Mouse (Mus musculus) heart, postnatal 0 days (tissue): ENCODE data around the gene Ldb1. TPM values are rescaled to one million over a fixed set of nuclear protein-coding genes. Genes with fewer than 3 reads are reported as not detected.

Experiments used
- ATAC-seq: fragments of 200-750 bp; cut with Nextera tagmentation; 2 replicates; pipeline ENCODE4 v1.8.0; 2017; ENCODE audit warnings: low read depth, moderate number of reproducible peaks, moderate library complexity; ENCODE audit not compliant: insufficient read depth
- DNase-seq: peaks from one replicate; pipeline ENCODE4 v3.0.0-alpha.2; 2016; ENCODE audit warnings: low spot score
- H3K27ac ChIP-seq: fragments of 300-500 bp; sonication (generic); 2 replicates; pipeline ENCODE4 v1.5.1; 2014; ENCODE audit warnings: low read depth, mild to moderate bottlenecking
- H3K27me3 ChIP-seq: fragments of 300-500 bp; sonication (generic); 2 replicates; pipeline ENCODE4 v1.6.1; 2014; ENCODE audit warnings: low read length, mixed read lengths; ENCODE audit not compliant: control insufficient read depth, insufficient read depth
- H3K36me3 ChIP-seq: fragments of 300-500 bp; sonication (generic); replicated peaks from 2 replicates; pipeline ENCODE4 v1.6.1; 2014; ENCODE audit warnings: low read length, mixed read lengths; ENCODE audit not compliant: control insufficient read depth, insufficient read depth
- H3K4me1 ChIP-seq: fragments of 300-500 bp; sonication (generic); 2 replicates; pipeline ENCODE4 v1.6.1; 2014; ENCODE audit warnings: antibody characterized with exemption; ENCODE audit not compliant: control insufficient read depth, insufficient read depth
- H3K4me2 ChIP-seq: fragments of 300-500 bp; sonication (generic); 2 replicates; pipeline ENCODE4 v1.6.1; 2014; ENCODE audit warnings: low read depth, mild to moderate bottlenecking, low read length, moderate library complexity
- H3K4me3 ChIP-seq: fragments of 300-500 bp; sonication (generic); 2 replicates; pipeline ENCODE4 v1.5.1; 2014; ENCODE audit warnings: low read depth, low read length
- H3K9ac ChIP-seq: fragments of 300-500 bp; sonication (generic); replicated peaks from 2 replicates; pipeline ENCODE4 v1.6.1; 2014; ENCODE audit warnings: low read depth, low read length, mixed read lengths
- H3K9me3 ChIP-seq: fragments of 300-500 bp; sonication (generic); replicated peaks from 2 replicates; pipeline ENCODE4 v1.6.1; 2016; ENCODE audit warnings: low read length; ENCODE audit not compliant: control insufficient read depth
- CTCF ChIP-seq: IDR thresholded peaks from 2 replicates; pipeline ENCODE4 v1.5.1; 2016; ENCODE audit warnings: antibody characterized with exemption, control low read depth, low read depth
- EP300 ChIP-seq: IDR thresholded peaks from 2 replicates; pipeline ENCODE4 v1.6.1; 2016; ENCODE audit warnings: antibody characterized with exemption, low read depth
- WGBS: fragments of 180-500 bp; shearing (Covaris S2); extraction: QIAGEN DNeasy Blood & Tissue Kit; methylation state at CpG from one replicate; pipeline ENCODE4 v1.1.7; 2014; 5-methylcytosine and 5-hydroxymethylcytosine counted together
- polyA plus RNA-seq: library from polyadenylated mRNA; unstranded; fragments of >200 nt; fragmentation: Nextera tagmentation; extraction: Ambion mirVana; gene quantifications from 2 replicates; pipeline ENCODE4 v1.2.1, GENCODE M21; 2015
- total RNA-seq: library from RNA; depleted of rRNA; stranded (reverse); fragments of >200 nt; gene quantifications from 2 replicates; pipeline ENCODE4 v1.2.3, GENCODE M21; 2014; ENCODE audit warnings: low replicate concordance

Gene Ldb1
- total and polyA plus RNA-seq, 2 experiments from 2014 or later = 59.3 to 79.3 TPM

DNA sequence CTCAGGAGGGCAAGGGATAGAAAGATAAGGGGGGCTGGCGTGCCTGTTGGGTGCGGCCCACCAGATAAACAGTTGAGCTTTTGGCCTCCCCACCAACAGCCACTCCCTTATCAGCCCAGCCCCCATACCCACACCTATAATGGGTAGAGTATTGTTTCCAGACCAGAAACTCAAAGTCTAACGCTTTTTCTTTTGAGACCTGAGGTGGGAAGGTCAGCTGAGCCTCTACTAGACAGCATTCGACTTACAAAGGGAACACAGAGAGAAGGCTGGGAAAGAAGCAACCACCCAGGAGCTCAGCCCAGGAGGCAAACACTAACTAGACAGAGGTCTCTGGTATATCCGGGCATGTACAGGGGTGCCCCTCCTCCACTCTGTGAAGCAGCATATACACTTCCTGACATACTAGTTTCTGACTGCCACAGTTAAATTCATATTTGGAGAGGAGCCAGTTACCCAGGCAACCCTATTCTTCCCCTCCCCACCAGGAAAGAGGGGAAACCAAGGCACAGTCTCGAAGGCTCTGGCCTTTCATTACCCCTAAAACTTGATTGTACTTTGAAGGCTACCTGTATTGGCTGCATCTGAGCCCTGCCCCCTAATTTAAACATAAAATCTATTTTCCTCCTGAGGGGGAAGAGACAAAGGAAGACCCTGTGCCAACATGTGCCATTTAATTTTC, 7.6 kb downstream of the Ldb1 start:
- Histone ChIP-seq H3K27ac (peak overlapping the region; percentile 99; the same call in 1 of the 2 replicates), H3K4me3 (peak overlapping the region; percentile 77), H3K9ac (peak overlapping the region; percentile 90), H3K27me3 (no peaks in the 10 kb centered on the region), H3K9me3 (no peaks in the 10 kb centered on the region), H3K4me2 (peak overlapping the region; percentile 96), H3K36me3 (peaks cover 40% of the 10 kb centered on the region), H3K4me1 (peaks cover 47% of the 10 kb centered on the region)
- TF ChIP-seq EP300 (no peak), CTCF (no peak)
- no peak for ATAC-seq
- 8% methylated on average over 6 of the region's 6 CpGs for WGBS
- DNase-seq = no peak

DNA sequence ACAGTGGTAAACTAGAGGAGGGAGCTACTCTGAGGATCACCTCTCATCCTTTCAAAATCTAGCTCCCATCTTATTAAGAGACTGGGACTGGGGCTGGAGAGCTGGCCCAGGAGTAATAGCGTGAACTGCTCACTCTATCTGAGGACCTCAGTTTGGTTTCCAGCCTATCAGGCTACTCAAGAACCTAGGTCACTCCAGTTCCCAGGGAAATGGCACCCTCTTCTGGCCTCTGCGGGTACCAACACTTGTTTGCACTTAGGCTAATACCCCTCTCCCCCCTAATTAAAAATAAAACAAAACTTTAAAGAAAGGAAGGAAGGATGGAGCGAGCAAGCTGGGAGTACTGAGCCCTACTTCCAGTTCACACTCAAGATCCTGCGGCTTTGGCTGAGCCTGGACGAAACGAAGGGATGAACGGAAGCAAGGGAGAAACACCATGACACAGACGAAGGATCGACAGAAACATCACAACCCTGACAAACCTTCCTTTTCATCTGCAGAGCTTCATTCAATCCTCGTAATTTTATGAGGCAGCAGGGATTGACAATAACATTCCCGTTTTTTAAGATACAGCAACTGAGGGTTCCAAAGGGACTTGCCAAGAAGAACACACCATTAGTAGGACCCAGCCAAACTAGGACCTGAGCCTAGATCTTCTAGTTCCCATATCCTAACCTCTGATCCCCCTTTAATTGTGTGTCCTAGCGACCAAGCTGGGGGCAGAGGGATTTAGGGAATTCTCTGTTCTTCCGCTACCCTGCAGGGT, 8.4 kb downstream of the Ldb1 start:
- no peak for ATAC-seq
- TF ChIP-seq CTCF = peak; percentile 23; the same call in 1 of the 2 replicates
- no peak for TF ChIP-seq EP300
- 74% methylated on average over 13 of the region's 13 CpGs for WGBS
- peak overlapping the region; percentile 90; the same call in 1 of the 2 replicates for H3K9ac ChIP-seq
- no peak for DNase-seq
- peak overlapping the region; percentile 96 for H3K4me2 ChIP-seq
- H3K27me3 ChIP-seq = no peaks in the 10 kb centered on the region
- 0 out of 2 replicates have a peak overlapping the region, but pooled peaks have one; percentile 34 for H3K27ac ChIP-seq
- no peaks in the 10 kb centered on the region for H3K9me3 ChIP-seq
- peaks cover 40% of the 10 kb centered on the region for H3K4me1 ChIP-seq
- peak overlapping the region; percentile 77 for H3K4me3 ChIP-seq
- peaks cover 47% of the 10 kb centered on the region for H3K36me3 ChIP-seq

DNA sequence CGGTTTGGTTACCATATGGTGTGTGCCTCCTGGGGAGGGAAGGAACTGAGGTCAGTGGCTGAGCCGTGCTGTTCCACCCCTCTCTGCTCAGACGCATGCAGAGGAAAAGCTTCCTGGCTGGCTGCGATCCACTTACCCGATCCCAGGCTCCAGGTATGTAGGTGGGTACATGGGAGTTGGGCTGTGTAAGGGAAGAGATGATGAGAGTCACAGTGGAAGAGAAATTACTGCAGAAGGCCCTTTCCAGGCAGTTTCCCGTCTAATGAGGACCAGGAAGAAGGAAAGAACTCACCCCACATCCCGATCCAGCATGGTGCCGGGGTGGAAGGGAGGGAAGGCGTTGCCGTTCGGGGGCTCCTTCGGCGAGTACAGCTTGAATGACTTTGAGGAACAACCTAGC, 9.0 kb downstream of the Ldb1 start:
- 85% methylated on average over 13 of the region's 13 CpGs for WGBS
- Histone ChIP-seq H3K9ac (no peak overlapping the region), H3K36me3 (peaks cover 51% of the 10 kb centered on the region), H3K4me1 (peaks cover 33% of the 10 kb centered on the region), H3K9me3 (no peaks in the 10 kb centered on the region), H3K27me3 (no peaks in the 10 kb centered on the region), H3K4me2 (no peak overlapping the region), H3K4me3 (no peak overlapping the region), H3K27ac (no peak overlapping the region)
- ATAC-seq (no peak), DNase-seq (no peak)
- no peak for TF ChIP-seq CTCF
- TF ChIP-seq EP300 = no peak

DNA sequence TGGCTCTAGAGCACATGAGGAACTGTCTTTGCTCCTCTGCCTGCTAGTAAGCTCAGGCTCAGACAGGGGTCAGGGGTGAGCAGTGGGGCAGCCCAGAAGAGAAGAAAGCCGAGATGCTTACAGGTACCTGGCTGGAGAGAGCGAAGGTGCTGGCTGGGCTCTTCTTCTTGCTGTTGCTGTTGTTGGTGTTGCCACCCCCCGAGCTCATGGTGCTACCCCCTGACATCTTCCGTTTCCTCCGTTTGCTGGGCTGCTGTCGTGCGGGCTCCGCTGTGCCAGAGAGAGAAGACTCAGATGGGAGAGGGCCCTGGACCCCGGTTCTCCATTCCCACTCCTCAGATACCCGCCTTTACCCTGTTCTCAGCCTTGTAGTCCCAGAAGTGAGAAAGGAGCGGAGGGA, 11.1 kb downstream of the Ldb1 start:
- H3K27me3 ChIP-seq = no peaks in the 10 kb centered on the region
- 94% methylated on average over 11 of the region's 11 CpGs for WGBS
- no peak overlapping the region for H3K9ac ChIP-seq
- peaks cover 53% of the 10 kb centered on the region for H3K36me3 ChIP-seq
- H3K4me2 ChIP-seq = no peak overlapping the region
- DNase-seq (no peak), ATAC-seq (no peak)
- no peak for TF ChIP-seq EP300
- no peak for TF ChIP-seq CTCF
- no peaks in the 10 kb centered on the region for H3K9me3 ChIP-seq
- H3K27ac ChIP-seq = no peak overlapping the region
- peaks cover 21% of the 10 kb centered on the region for H3K4me1 ChIP-seq
- no peak overlapping the region for H3K4me3 ChIP-seq

DNA sequence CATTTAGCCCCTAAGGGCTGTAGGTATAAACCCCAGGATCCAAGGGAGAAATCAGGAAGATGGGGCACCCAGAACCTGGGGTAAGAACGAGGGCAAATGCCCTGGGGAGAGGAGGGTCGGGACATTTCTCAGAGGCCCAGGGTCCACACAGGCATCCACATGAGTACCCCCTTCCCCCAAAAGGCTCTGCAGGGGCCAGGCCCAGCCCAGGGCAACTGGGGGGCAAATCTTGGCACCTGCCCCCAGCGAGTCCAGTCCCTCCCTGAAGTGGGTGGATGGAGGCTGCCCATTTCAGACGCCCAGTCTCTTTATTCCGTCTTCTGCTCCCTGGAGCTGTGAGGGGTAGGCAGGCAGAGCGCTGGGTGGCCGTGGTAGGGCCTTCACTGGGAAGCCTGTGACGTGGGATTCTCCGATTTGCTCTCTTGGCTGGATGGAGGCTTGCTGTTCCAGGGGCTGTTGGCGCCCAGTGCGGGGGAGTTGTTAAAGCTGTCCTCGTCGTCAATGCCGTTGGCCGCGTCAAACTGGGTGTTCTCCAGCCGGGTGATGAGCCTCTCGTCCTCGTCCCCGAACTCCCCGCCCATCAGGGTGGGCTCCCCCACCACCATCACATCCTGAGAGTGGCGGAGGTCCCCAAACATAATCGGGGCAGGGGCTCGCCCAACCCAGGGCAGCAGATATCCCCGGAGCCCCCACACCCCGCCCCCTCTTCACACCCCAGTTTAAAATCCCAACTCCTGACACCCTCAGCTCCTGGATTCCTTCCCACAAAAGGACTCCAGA, 12.1 kb downstream of the Ldb1 start:
- ATAC-seq (no peak), DNase-seq (no peak)
- H3K4me2 ChIP-seq = no peak overlapping the region
- H3K9me3 ChIP-seq = no peaks in the 10 kb centered on the region
- WGBS = 79% methylated on average over 26 of the region's 26 CpGs
- peaks cover 53% of the 10 kb centered on the region for H3K36me3 ChIP-seq
- peaks cover 11% of the 10 kb centered on the region for H3K4me1 ChIP-seq
- no peak overlapping the region for H3K27ac ChIP-seq
- H3K4me3 ChIP-seq = no peak overlapping the region
- TF ChIP-seq CTCF (no peak), EP300 (no peak)
- H3K27me3 ChIP-seq = no peaks in the 10 kb centered on the region
- H3K9ac ChIP-seq = no peak overlapping the region
